Comparison of ENCODE assay signal across 18 mouse cellular contexts in the genomic region with DNA sequence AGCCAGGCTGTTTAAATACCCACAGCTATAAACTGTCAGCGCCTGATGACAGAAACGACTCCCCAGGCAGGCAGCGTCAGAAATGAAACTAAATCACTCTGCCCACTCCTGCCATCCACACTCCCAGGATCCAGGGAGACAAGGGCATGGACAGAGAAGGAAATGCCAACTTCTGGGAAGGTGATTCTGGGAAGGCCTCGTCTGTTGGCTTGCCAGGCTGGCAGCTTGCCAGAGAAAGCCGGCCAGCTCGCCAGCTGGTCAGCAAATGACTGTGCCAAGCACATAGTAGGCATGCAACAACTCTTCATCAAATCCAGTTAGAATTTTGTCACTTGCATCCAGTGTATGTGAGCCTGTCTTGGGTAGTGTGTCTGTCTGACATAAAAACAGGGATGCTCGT. TPM values are rescaled to one million over a fixed set of nuclear protein-coding genes. Genes with fewer than 3 reads are reported as not detected.
DNase-seq lines count a peak whose midpoint lies in the region; ATAC-seq and TF ChIP-seq lines count a peak whose summit lies in the region.
"Had no signal": no experiment of that assay in that cellular context is flagged by ENCODE, and none has a peak within 500 bp of the region (broad histone marks: within the 10 kb centered on the region; RNA-seq: fewer than 3 reads in every experiment).

No protein-coding gene starts in this region.

- TF ChIP-seq POLR2A in kidney, adult 2 months (IDR thresholded peaks at IDR 0.05; ENCODE audit: low read depth, low read length), result no peak

- ATAC-seq in kidney, embryonic 16.5 days (ENCODE audit: low FRiP score, low TSS enrichment), result no peak
- ATAC-seq in neural tube, embryonic 13.5 days (ENCODE audit: low read depth), result no peak
- ATAC-seq: CD4-positive, CD25-positive, alpha-beta regulatory T cell, adult 4 months; forebrain, embryonic 15.5 days; liver, postnatal 0 days; midbrain, embryonic 13.5 days had no signal

- DNase-seq in cerebellum, postnatal 25 days, result peak; percentile 52 to 70
- DNase-seq in cerebellum, adult 9-11 months, result no peak
- DNase-seq in kidney, adult 2 months, result peak; percentile 49
- DNase-seq in neural tube, embryonic 10.5 days (ENCODE audit: extremely low spot score, low spot score), result no peak
- DNase-seq in c-Kit-positive CD71-positive TER-119-positive erythroid progenitor cells, embryonic 14.5 days (ENCODE audit: low spot score), result no peak
- DNase-seq in layer of hippocampus, adult 11-12 months (ENCODE audit: low spot score), result no peak
- DNase-seq: adrenal gland, postnatal 25 days; liver, postnatal 0 days; lung, postnatal 10 days; thymus, postnatal 25 days had no signal

- no peak overlapping the region for H3K4me3 ChIP-seq in kidney, adult 2 months (ENCODE audit: insufficient read depth, low read depth, low read length)
- H3K4me3 ChIP-seq in kidney, embryonic 16.5 days (ENCODE audit: low read length), result no peak overlapping the region
- H3K4me3 ChIP-seq in neural tube, embryonic 13.5 days, result no peak overlapping the region
- H3K4me3 ChIP-seq: forebrain, embryonic 15.5 days; limb, embryonic 12.5 days; midbrain, embryonic 13.5 days; neural tube, embryonic 12.5 days had no signal

- H3K4me2 ChIP-seq in kidney, embryonic 16.5 days (replicated peaks; ENCODE audit: low read depth, low read length), result no peak overlapping the region
- H3K4me2 ChIP-seq in neural tube, embryonic 13.5 days, result no peak overlapping the region
- H3K4me2 ChIP-seq: forebrain, embryonic 15.5 days; limb, embryonic 12.5 days; liver, embryonic 11.5 days; midbrain, embryonic 13.5 days; neural tube, embryonic 12.5 days had no signal

- no peaks in the 10 kb centered on the region for H3K9me3 ChIP-seq in kidney, embryonic 16.5 days (ENCODE audit: low read length)
- H3K9me3 ChIP-seq in neural tube, embryonic 13.5 days, result no peaks in the 10 kb centered on the region
- H3K9me3 ChIP-seq: forebrain, embryonic 15.5 days; limb, embryonic 12.5 days; midbrain, embryonic 13.5 days; neural tube, embryonic 12.5 days had no signal

- H3K36me3 ChIP-seq in kidney, adult 2 months (ENCODE audit: control insufficient read depth, insufficient read depth, low read length), result no peaks in the 10 kb centered on the region
- no peaks in the 10 kb centered on the region for H3K36me3 ChIP-seq in kidney, embryonic 16.5 days (ENCODE audit: insufficient read depth, low read length)
- no peaks in the 10 kb centered on the region for H3K36me3 ChIP-seq in neural tube, embryonic 13.5 days
- H3K36me3 ChIP-seq: forebrain, embryonic 15.5 days; limb, embryonic 12.5 days; midbrain, embryonic 13.5 days; neural tube, embryonic 12.5 days had no signal

- H3K9ac ChIP-seq in kidney, embryonic 16.5 days (replicated peaks; ENCODE audit: low read length), result no peak overlapping the region
- no peak overlapping the region for H3K9ac ChIP-seq in neural tube, embryonic 13.5 days
- H3K9ac ChIP-seq: forebrain, embryonic 15.5 days; limb, embryonic 12.5 days; liver, postnatal 0 days; midbrain, embryonic 13.5 days; neural tube, embryonic 12.5 days had no signal

- no peak for TF ChIP-seq CTCF in kidney, adult 2 months (conservative IDR thresholded peaks at IDR 0.05; ENCODE audit: insufficient read depth, insufficient read length, low read depth, low read length)

- no peaks in the 10 kb centered on the region for H3K27me3 ChIP-seq in kidney, adult 2 months (replicated peaks; ENCODE audit: control insufficient read depth, insufficient read depth, low read length)
- no peaks in the 10 kb centered on the region for H3K27me3 ChIP-seq in kidney, embryonic 16.5 days (ENCODE audit: insufficient read depth, low read length)
- peaks cover 4% of the 10 kb centered on the region for H3K27me3 ChIP-seq in neural tube, embryonic 13.5 days
- H3K27me3 ChIP-seq: forebrain, embryonic 15.5 days had no signal

- H3K27ac ChIP-seq in kidney, adult 2 months (ENCODE audit: insufficient read depth, low read depth, low read length), result no peak overlapping the region
- no peak overlapping the region for H3K27ac ChIP-seq in kidney, embryonic 16.5 days (ENCODE audit: low read length)
- peak overlapping the region; percentile 68 for H3K27ac ChIP-seq in neural tube, embryonic 13.5 days (replicated peaks)
- H3K27ac ChIP-seq: forebrain, embryonic 15.5 days; limb, embryonic 12.5 days; midbrain, embryonic 13.5 days; neural tube, embryonic 12.5 days had no signal

- WGBS in kidney, adult 2 months, result 34% methylated on average over 7 of the region's 7 CpGs
- WGBS in kidney, embryonic 16.5 days, result 45% methylated on average over 7 of the region's 7 CpGs
- WGBS in neural tube, embryonic 13.5 days, result 40% methylated on average over 7 of the region's 7 CpGs

- no peaks in the 10 kb centered on the region for H3K4me1 ChIP-seq in kidney, adult 2 months (ENCODE audit: control insufficient read depth, insufficient read depth, low read length)
- H3K4me1 ChIP-seq in kidney, embryonic 16.5 days (ENCODE audit: insufficient read depth, low read length), result peaks cover 26% of the 10 kb centered on the region
- peaks cover 30% of the 10 kb centered on the region for H3K4me1 ChIP-seq in neural tube, embryonic 13.5 days (replicated peaks)

RNA-seq across cellular contexts. Expression of a gene that starts 17.1 kb away (rescaled TPM):
- 39.6 and 40.1 TPM in 2 replicates for polyA plus RNA-seq in kidney, adult 2 months (2012; rRNA removed)
- polyA plus RNA-seq in kidney, embryonic 16.5 days (2015; fragmentation: Nextera tagmentation; extraction: Ambion mirVana), result 6.2 and 6.4 TPM in 2 replicates
- 15.0 and 15.3 TPM in 2 replicates for polyA plus RNA-seq in neural tube, embryonic 13.5 days (2015; fragmentation: Nextera tagmentation; extraction: Ambion mirVana)

RNA-seq across cellular contexts. Expression of a gene that starts 36.8 kb away (rescaled TPM):
- polyA plus RNA-seq in kidney, adult 2 months (2012; rRNA removed), result 31.3 and 31.8 TPM in 2 replicates
- 21.5 and 22.4 TPM in 2 replicates for polyA plus RNA-seq in kidney, embryonic 16.5 days (2015; fragmentation: Nextera tagmentation; extraction: Ambion mirVana)
- 19.8 and 21.6 TPM in 2 replicates for polyA plus RNA-seq in neural tube, embryonic 13.5 days (2015; fragmentation: Nextera tagmentation; extraction: Ambion mirVana)

Comparison
In these comparisons a context has a peak if more than half of its experiments do, and no peak if none do; other contexts are left out.
1. DNase-seq: peak in cerebellum, postnatal 25 days (2 of 2) and kidney, adult 2 months (single experiment); none in cerebellum, adult 9-11 months (single experiment), neural tube, embryonic 10.5 days (single experiment), c-Kit-positive CD71-positive TER-119-positive erythroid progenitor cells, embryonic 14.5 days (single experiment) and layer of hippocampus, adult 11-12 months (single experiment).